In genomic region chr1:43827763-43828194, GRCm38 (mm10) we compare ENCODE assay signal across 8 mouse cellular contexts. TPM values are rescaled to one million over a fixed set of nuclear protein-coding genes. Genes with fewer than 3 reads are reported as not detected.
DNase-seq lines count a peak whose midpoint lies in the region; ATAC-seq and TF ChIP-seq lines count a peak whose summit lies in the region.

TSS of gene Uxs1 (minus strand) at chr1:43827800.

- no peak for TF ChIP-seq EP300 in MEL (IDR thresholded peaks at IDR 0.05; ENCODE audit: low read depth in 1 of 2, low read length in 2 of 2)

- H3K4me1 ChIP-seq in MEL (ENCODE audit: control insufficient read depth in 1 of 2, insufficient read depth in 2 of 2, low read length in 2 of 2): peaks cover 4 to 11% of the 10 kb centered on the region in 2 experiments; a peak in 3 of 4 replicates
- peaks cover 7% of the 10 kb centered on the region; the same call in 1 of the 2 replicates for H3K4me1 ChIP-seq in cerebellum, adult 2 months (ENCODE audit: control insufficient read depth, insufficient read depth, low read length)
- peaks cover 10% of the 10 kb centered on the region for H3K4me1 ChIP-seq in forebrain, postnatal 0 days (ENCODE audit: insufficient read depth)
- peaks cover 12% of the 10 kb centered on the region for H3K4me1 ChIP-seq in lung, embryonic 15.5 days

- peaks cover 3 to 31% of the 10 kb centered on the region in 2 experiments; a peak in 3 of 4 replicates for H3K36me3 ChIP-seq in MEL (ENCODE audit: control insufficient read depth in 1 of 2, insufficient read depth in 2 of 2, low read length in 2 of 2)
- H3K36me3 ChIP-seq in forebrain, postnatal 0 days (ENCODE audit: insufficient read depth): no peaks in the 10 kb centered on the region
- H3K36me3 ChIP-seq in lung, embryonic 15.5 days: no peaks in the 10 kb centered on the region

- H3K9me3 ChIP-seq in MEL (replicated peaks; ENCODE audit: insufficient read depth, low read length): no peaks in the 10 kb centered on the region
- H3K9me3 ChIP-seq in forebrain, postnatal 0 days (ENCODE audit: low read length): no peaks in the 10 kb centered on the region
- no peaks in the 10 kb centered on the region for H3K9me3 ChIP-seq in lung, embryonic 15.5 days

- peaks cover 28% of the 10 kb centered on the region for H3K79me2 ChIP-seq in MEL (ENCODE audit: control insufficient read depth, insufficient read depth, low read length, poor library complexity)

- peak; percentile 99 for DNase-seq in MEL (ENCODE audit: low read depth, low spot score)
- peak; percentile 99 for DNase-seq in cerebellum, adult 2 months
- DNase-seq in forebrain, postnatal 0 days: peak; percentile 99
- peak; percentile 99 for DNase-seq in heart, postnatal 4 days
- DNase-seq in layer of hippocampus, adult 8-10 months (ENCODE audit: low spot score in 2 of 2): peak; percentile 98 to 99
- DNase-seq in ovary, adult 18-20 months (ENCODE audit: low spot score): peak; percentile 99
- DNase-seq in thymus, postnatal 0 days (ENCODE audit: low spot score): peak; percentile 99

- H3K9ac ChIP-seq in MEL (ENCODE audit: control insufficient read depth, low read depth, low read length, poor library complexity, severe bottlenecking): peak within 1 kb of the TSS; percentile 73
- peak within 1 kb of the TSS; percentile 75 for H3K9ac ChIP-seq in forebrain, postnatal 0 days
- peak within 1 kb of the TSS; percentile 75 for H3K9ac ChIP-seq in lung, embryonic 15.5 days

- peak; percentile 98 for ATAC-seq in forebrain, postnatal 0 days
- peak; percentile 99 for ATAC-seq in lung, embryonic 15.5 days (ENCODE audit: borderline replicate concordance, extremely low read depth, low FRiP score, low TSS enrichment)

- H3K27me3 ChIP-seq in MEL (ENCODE audit: control insufficient read depth in 1 of 2, insufficient read depth in 2 of 2, low read length in 2 of 2): no peaks in the 10 kb centered on the region; a peak in 1 of 4 replicates
- H3K27me3 ChIP-seq in cerebellum, adult 2 months (ENCODE audit: control insufficient read depth, insufficient read depth, low read length): no peaks in the 10 kb centered on the region
- H3K27me3 ChIP-seq in forebrain, postnatal 0 days (ENCODE audit: insufficient read depth, low read length): no peaks in the 10 kb centered on the region
- H3K27me3 ChIP-seq in lung, embryonic 15.5 days: no peaks in the 10 kb centered on the region

- TF ChIP-seq RAD21 in MEL (IDR thresholded peaks at IDR 0.05; ENCODE audit: low read depth, low read length): no peak

- H3K27ac ChIP-seq in MEL (ENCODE audit: control insufficient read depth, low read depth, low read length): peak within 1 kb of the TSS; percentile 89
- H3K27ac ChIP-seq in cerebellum, adult 2 months (ENCODE audit: insufficient read depth, low read length): peak within 1 kb of the TSS; percentile 57
- peak within 1 kb of the TSS; percentile 77 for H3K27ac ChIP-seq in forebrain, postnatal 0 days (ENCODE audit: low read depth, low read length)
- peak within 1 kb of the TSS; percentile 87 for H3K27ac ChIP-seq in lung, embryonic 15.5 days

- peak within 1 kb of the TSS; percentile 66 to 79 for H3K4me3 ChIP-seq in MEL (ENCODE audit: control insufficient read depth in 1 of 2, insufficient read depth in 1 of 2, low read depth in 2 of 2, low read length in 2 of 2)
- H3K4me3 ChIP-seq in cerebellum, adult 2 months (replicated peaks; ENCODE audit: insufficient read depth, low read depth, low read length): peak within 1 kb of the TSS; percentile 75
- peak within 1 kb of the TSS; percentile 70 for H3K4me3 ChIP-seq in forebrain, postnatal 0 days (ENCODE audit: low read depth, low read length)
- H3K4me3 ChIP-seq in lung, embryonic 15.5 days: peak within 1 kb of the TSS; percentile 84

- peak; percentile 42 to 88; a peak in 3 of 4 replicates for TF ChIP-seq POLR2A in MEL (IDR thresholded peaks at IDR 0.05; ENCODE audit: control insufficient read depth in 1 of 2, insufficient read depth in 1 of 2, low read depth in 1 of 2, low read length in 2 of 2, poor library complexity in 1 of 2)
- TF ChIP-seq POLR2A in cerebellum, adult 2 months (IDR thresholded peaks at IDR 0.05; ENCODE audit: borderline replicate concordance, insufficient read depth, low read length): peak; percentile 74

- no peak for TF ChIP-seq CTCF in MEL (IDR thresholded peaks at IDR 0.05 in 2 of 3, conservative IDR thresholded peaks at IDR 0.05 in 1 of 3; ENCODE audit: control insufficient read depth in 1 of 3, insufficient read depth in 1 of 3, low read depth in 2 of 3, low read length in 3 of 3, poor library complexity in 1 of 3, severe bottlenecking in 1 of 3)
- TF ChIP-seq CTCF in cerebellum, adult 2 months (IDR thresholded peaks at IDR 0.05; ENCODE audit: borderline replicate concordance, insufficient read depth, low read depth, low read length): no peak
- no peak for TF ChIP-seq CTCF in forebrain, postnatal 0 days (IDR thresholded peaks at IDR 0.05; ENCODE audit: low read depth)

- H3K4me2 ChIP-seq in forebrain, postnatal 0 days (ENCODE audit: low read depth): peak within 1 kb of the TSS; percentile 80
- H3K4me2 ChIP-seq in lung, embryonic 15.5 days: peak within 1 kb of the TSS; percentile 82

- WGBS in cerebellum, adult 2 months: under 1% methylated on average over 41 of the region's 41 CpGs
- WGBS in forebrain, postnatal 0 days: 2% methylated on average over 41 of the region's 41 CpGs
- WGBS in lung, embryonic 15.5 days: 1% methylated on average over 38 of the region's 41 CpGs

TF ChIP-seq in MEL, 35 proteins besides CTCF, POLR2A, EP300 and RAD21:
- TF ChIP-seq NELFE (IDR thresholded peaks at IDR 0.05; ENCODE audit: low read depth, low read length): peak; percentile 79
- peak; percentile 77; the same call in 1 of the 2 replicates for TF ChIP-seq POLR2AphosphoS2 (IDR thresholded peaks at IDR 0.05; ENCODE audit: low read length)
- 0 out of 2 replicates have a peak, but pooled peaks have one; percentile 51 for TF ChIP-seq TCF12 (IDR thresholded peaks at IDR 0.05; ENCODE audit: low read depth, low read length)
- no peak for TF ChIP-seq RCOR1 (IDR thresholded peaks at IDR 0.05; ENCODE audit: low read depth, low read length)
- no peak for TF ChIP-seq ZKSCAN1 (IDR thresholded peaks at IDR 0.05; ENCODE audit: low read depth, low read length)
- peak; percentile 58 for TF ChIP-seq TBP (IDR thresholded peaks at IDR 0.05; ENCODE audit: low read depth, low read length)
- peak; percentile 67; the same call in 1 of the 2 replicates for TF ChIP-seq HCFC1 (IDR thresholded peaks at IDR 0.05; ENCODE audit: low read depth, low read length)
- peak; percentile 94 for TF ChIP-seq NRF1 (IDR thresholded peaks at IDR 0.05; ENCODE audit: insufficient read depth, low read depth, low read length, poor library complexity, severe bottlenecking)
- TF ChIP-seq ELF1 (IDR thresholded peaks at IDR 0.05; ENCODE audit: low read depth, low read length): peak; percentile 71; the same call in 1 of the 2 replicates
- peak; percentile 77 for TF ChIP-seq MAX (IDR thresholded peaks at IDR 0.05; ENCODE audit: low read length)
- TF ChIP-seq ZMIZ1 (IDR thresholded peaks at IDR 0.05; ENCODE audit: low read depth, low read length): peak; percentile 85; the same call in 1 of the 2 replicates

RNA-seq across cellular contexts. Expression of gene Uxs1, which starts in this region (rescaled TPM):
- 16.7 and 16.9 TPM in 2 replicates for total RNA-seq in MEL (2012; rRNA removed)
- 10 to 100 TPM in 1 of 2 experiments, not detected in 1; 26.2 TPM for polyA plus RNA-seq in MEL (2012; ENCODE audit: insufficient read depth in 1 of 2, insufficient read length in 2 of 2, low read depth in 1 of 2, low replicate concordance in 2 of 2, missing spikeins in 1 of 2)
- polyA plus RNA-seq in cerebellum, adult 2 months (2012; rRNA removed): 36.3 and 37.3 TPM in 2 replicates
- 11.6 and 18.0 TPM in 2 replicates for total RNA-seq in forebrain, postnatal 0 days (2014; rRNA removed)
- 17.2 and 19.7 TPM in 2 replicates for polyA plus RNA-seq in forebrain, postnatal 0 days (2015; fragmentation: Nextera tagmentation; extraction: Ambion mirVana)
- 10 to 100 TPM; 15.7 to 18.9 TPM for total RNA-seq in heart, postnatal 4 days (2021)
- total RNA-seq in layer of hippocampus, adult 8-10 months (2022): 10 to 100 TPM; 41.5 to 47.7 (median 43.2) TPM
- 27.7 and 29.2 TPM in 2 replicates for polyA plus RNA-seq in lung, embryonic 15.5 days (2015; fragmentation: Nextera tagmentation; extraction: Ambion mirVana)
- 23.5 and 25.3 TPM in 2 replicates for polyA plus RNA-seq in thymus, postnatal 0 days (2015; fragmentation: Nextera tagmentation; extraction: Ambion mirVana)

Comparison
In these comparisons a context has a peak if more than half of its experiments do, and no peak if none do; other contexts are left out.
1. Peak in every context shown above with its lines: DNase-seq, ATAC-seq, H3K4me3 ChIP-seq and H3K27ac ChIP-seq.